Mouse (Mus musculus) heart, embryonic 11.5 days (tissue): ENCODE data around the gene Il12rb2. TPM values are rescaled to one million over a fixed set of nuclear protein-coding genes. Genes with fewer than 3 reads are reported as not detected.

Experiments
- ATAC-seq: fragments of 200-750 bp; cut with Nextera tagmentation; replicated peaks from 2 replicates; pipeline ENCODE4 v1.8.0; 2017; ENCODE audit warnings: moderate library complexity; ENCODE audit not compliant: insufficient number of reproducible peaks, low FRiP score, low TSS enrichment
- H3K27ac ChIP-seq: fragments of 300-500 bp; sonication (generic); 2 replicates; pipeline ENCODE4 v1.5.1; 2014; ENCODE audit warnings: mild to moderate bottlenecking, low read depth, low read length
- H3K27me3 ChIP-seq: fragments of 300-500 bp; sonication (generic); 2 replicates; pipeline ENCODE4 v1.6.1; 2014; ENCODE audit warnings: mild to moderate bottlenecking, low read length, mixed read lengths; ENCODE audit not compliant: control insufficient read depth, insufficient read depth
- H3K36me3 ChIP-seq: fragments of 300-500 bp; sonication (generic); 2 replicates; pipeline ENCODE4 v1.6.1; 2014; ENCODE audit warnings: mild to moderate bottlenecking, low read length, moderate library complexity, mixed read lengths; ENCODE audit not compliant: control insufficient read depth, insufficient read depth
- H3K4me1 ChIP-seq: fragments of 300-500 bp; sonication (generic); 2 replicates; pipeline ENCODE4 v1.6.1; 2014; ENCODE audit warnings: low read length; ENCODE audit not compliant: control insufficient read depth, insufficient read depth
- H3K4me2 ChIP-seq: fragments of 300-500 bp; sonication (generic); 2 replicates; pipeline ENCODE4 v1.6.1; 2014; ENCODE audit warnings: mild to moderate bottlenecking, moderate library complexity
- H3K4me3 ChIP-seq: fragments of 300-500 bp; sonication (generic); 2 replicates; pipeline ENCODE4 v1.5.1; 2014; ENCODE audit warnings: low read depth, low read length
- H3K9ac ChIP-seq: fragments of 300-500 bp; sonication (generic); 2 replicates; pipeline ENCODE4 v1.6.1; 2014; ENCODE audit warnings: mild to moderate bottlenecking, low read depth, low read length, moderate library complexity
- H3K9me3 ChIP-seq: fragments of 300-500 bp; sonication (generic); replicated peaks from 2 replicates; pipeline ENCODE4 v1.6.1; 2016; ENCODE audit warnings: low read length; ENCODE audit not compliant: control insufficient read depth
- WGBS: fragments of 180-500 bp; shearing (Covaris S2); extraction: QIAGEN DNeasy Blood & Tissue Kit; methylation state at CpG from one replicate; pipeline ENCODE4 v1.1.7; 2014; ENCODE audit not compliant: insufficient replicate concordance; 5-methylcytosine and 5-hydroxymethylcytosine counted together
- polyA plus RNA-seq: library from polyadenylated mRNA; unstranded; fragments of >200 nt; fragmentation: Nextera tagmentation; extraction: Ambion mirVana; gene quantifications from 2 replicates; pipeline ENCODE4 v1.2.1, GENCODE M21; 2014

The Il12rb2 gene
- polyA plus RNA-seq, 1 experiment from 2014 or later: 0.06 TPM

DNA sequence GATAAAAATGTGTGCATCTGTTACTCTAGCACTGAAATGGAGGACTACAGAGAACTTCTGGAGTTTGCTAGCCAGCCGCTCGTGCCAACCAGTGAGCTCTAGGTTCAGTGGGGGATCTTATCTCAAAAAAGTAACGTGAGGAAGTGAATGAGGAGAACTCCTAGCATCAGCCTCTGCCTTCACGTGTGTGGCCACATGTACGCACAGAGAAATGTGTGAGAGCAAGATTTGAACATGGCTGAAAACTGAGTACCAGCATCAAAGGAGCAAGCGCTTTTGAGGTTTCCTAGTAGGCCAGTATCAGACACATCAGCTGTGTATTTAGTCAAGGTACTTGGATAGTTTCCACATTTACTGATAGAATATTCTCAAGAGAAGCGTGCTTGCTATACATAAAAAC is 111.1 kb downstream of the Il12rb2 start:
- Histone ChIP-seq H3K4me2 (no peak overlapping the region), H3K27ac (no peak overlapping the region), H3K9me3 (no peaks in the 10 kb centered on the region), H3K36me3 (no peaks in the 10 kb centered on the region), H3K27me3 (no peaks in the 10 kb centered on the region), H3K9ac (no peak overlapping the region), H3K4me3 (no peak overlapping the region), H3K4me1 (peaks cover 2% of the 10 kb centered on the region; the same call in 1 of the 2 replicates)
- ATAC-seq: no peak
- 62% methylated on average over 7 of the region's 7 CpGs for WGBS

DNA sequence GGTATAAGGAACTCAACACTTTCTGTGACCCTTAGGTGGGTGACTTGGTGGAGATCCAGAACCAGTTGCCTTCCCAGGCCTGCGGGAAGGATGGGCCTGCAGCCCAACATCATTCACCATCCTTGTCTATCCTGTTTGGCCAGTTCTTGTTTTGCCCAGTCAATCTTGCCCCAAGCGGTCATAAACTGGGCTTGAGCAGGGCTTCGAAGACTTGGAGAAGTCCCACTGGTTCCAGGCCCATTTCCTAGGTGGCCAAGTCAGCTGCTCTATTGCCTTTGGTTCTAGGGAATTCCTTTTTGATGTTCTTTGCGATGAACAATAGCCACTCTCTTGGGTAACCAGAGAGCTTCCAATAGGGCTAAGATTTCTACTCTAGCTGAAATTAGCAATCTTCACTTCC is 124.9 kb downstream of the Il12rb2 start:
- ATAC-seq: no peak
- Histone ChIP-seq H3K27me3 (no peaks in the 10 kb centered on the region), H3K4me3 (no peak overlapping the region), H3K9ac (no peak overlapping the region), H3K4me1 (no peaks in the 10 kb centered on the region), H3K9me3 (no peaks in the 10 kb centered on the region), H3K4me2 (no peak overlapping the region), H3K27ac (no peak overlapping the region), H3K36me3 (no peaks in the 10 kb centered on the region)
- WGBS: 83% methylated on average over 4 of the region's 4 CpGs

DNA sequence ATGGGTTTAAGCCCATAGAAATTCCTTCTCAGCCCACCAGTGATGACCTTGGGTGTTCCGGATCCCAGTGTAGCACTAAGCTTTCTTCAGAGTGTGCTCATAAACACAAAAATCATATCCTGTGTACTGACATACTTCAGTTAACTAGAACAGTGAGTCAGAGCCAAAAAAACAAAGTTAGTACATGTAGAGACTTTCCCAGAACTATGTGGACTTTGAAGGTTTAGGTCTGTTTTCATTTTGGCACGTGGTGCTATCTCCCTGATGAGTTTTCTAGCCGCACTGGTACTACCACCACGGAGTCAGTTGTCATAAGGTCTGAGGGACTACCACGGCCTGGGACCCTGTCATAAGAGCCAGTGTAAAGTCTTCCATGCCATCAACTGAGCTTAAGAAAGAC is 131.5 kb downstream of the Il12rb2 start:
- Histone ChIP-seq H3K9ac (no peak overlapping the region), H3K4me3 (no peak overlapping the region), H3K4me1 (no peaks in the 10 kb centered on the region), H3K27ac (no peak overlapping the region), H3K36me3 (no peaks in the 10 kb centered on the region), H3K9me3 (no peaks in the 10 kb centered on the region), H3K4me2 (no peak overlapping the region), H3K27me3 (no peaks in the 10 kb centered on the region)
- ATAC-seq: no peak
- 87% methylated on average over 5 of the region's 5 CpGs for WGBS

DNA sequence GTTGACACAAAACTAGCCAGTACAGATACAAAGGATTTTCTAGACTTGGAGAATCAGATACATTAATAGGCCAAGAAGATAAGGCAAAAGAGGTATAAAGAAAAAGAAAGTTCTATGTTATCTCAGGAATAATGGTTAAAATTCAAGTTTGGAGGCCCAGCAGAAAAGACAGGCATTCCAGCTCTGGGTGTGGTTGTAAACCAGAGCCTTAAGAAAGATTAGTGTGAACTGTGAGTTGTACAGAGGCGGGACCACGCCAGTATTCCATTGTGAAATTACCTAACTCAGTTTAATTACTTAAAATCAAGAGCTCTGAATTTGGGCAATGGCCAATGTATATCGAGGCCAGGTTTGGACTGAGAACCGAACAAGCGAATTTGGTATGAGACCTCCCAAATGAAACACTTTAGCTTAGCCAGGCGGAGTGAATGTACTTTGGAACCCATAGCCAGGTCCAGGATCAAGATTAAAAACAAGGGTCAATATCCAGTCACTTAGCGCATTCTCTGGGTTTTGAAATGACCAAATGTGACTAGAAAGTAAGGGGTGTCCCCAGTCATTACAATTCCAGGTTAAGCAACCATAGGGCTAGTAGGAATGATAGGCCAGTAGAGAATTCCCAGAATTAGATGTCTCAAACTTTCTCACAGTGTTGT is 132.1 kb downstream of the Il12rb2 start:
- WGBS: 93% methylated on average over 7 of the region's 7 CpGs
- Histone ChIP-seq H3K36me3 (no peaks in the 10 kb centered on the region), H3K4me2 (no peak overlapping the region), H3K4me3 (no peak overlapping the region), H3K9me3 (no peaks in the 10 kb centered on the region), H3K4me1 (no peaks in the 10 kb centered on the region), H3K9ac (no peak overlapping the region), H3K27ac (no peak overlapping the region), H3K27me3 (no peaks in the 10 kb centered on the region)
- no peak for ATAC-seq

Other genes starting within 250 kb of the Il12rb2 start
- gene Serbp1, start 138.0 kb downstream of the Il12rb2 start, polyA plus RNA-seq: 447 and 449 TPM in 2 replicates
- not detected in 2 replicates for gene Il23r, start 115.7 kb upstream of the Il12rb2 start, polyA plus RNA-seq
- 0.41 and 0.59 TPM in 2 replicates for gene Tacstd2, start 159.6 kb upstream of the Il12rb2 start, polyA plus RNA-seq